Mouse (Mus musculus): ENCODE measurements at regions not wholly inside any gene's neighbourhood (a gene's known extent, or its start where the extent isn't known, plus 50 kb on each side); places are given as distances from the start of the nearest gene placed in this dataset.

- TF ChIP-seq TAL1 (IDR thresholded peaks at IDR 0.05; ENCODE audit: low read length) (no peak), GATA1 (IDR thresholded peaks at IDR 0.05; ENCODE audit: low read length) (no peak)
- no peaks in the 10 kb centered on the region for H3K36me3 ChIP-seq (ENCODE audit: control insufficient read depth)
- peaks cover 5% of the 10 kb centered on the region for H3K9me3 ChIP-seq (ENCODE audit: control insufficient read depth, low read length)
- peaks cover 3% of the 10 kb centered on the region for H3K4me1 ChIP-seq (ENCODE audit: control insufficient read depth)
- peaks cover 19% of the 10 kb centered on the region for H3K27me3 ChIP-seq (ENCODE audit: control insufficient read depth)
- H3K4me3 ChIP-seq (replicated peaks), result no peak overlapping the region
Measured at GRCm38 (mm10) chr10:120726369-120726768, 172.5 kb downstream of the Msrb3 start.

- H3K9me3 ChIP-seq (ENCODE audit: control insufficient read depth, low read length), result peaks cover 5% of the 10 kb centered on the region
- TF ChIP-seq GATA1 (IDR thresholded peaks at IDR 0.05; ENCODE audit: low read length), result no peak
- no peak for TF ChIP-seq TAL1 (IDR thresholded peaks at IDR 0.05; ENCODE audit: low read length)
- H3K4me3 ChIP-seq (replicated peaks), result no peak overlapping the region
- H3K27me3 ChIP-seq (ENCODE audit: control insufficient read depth), result peaks cover 27% of the 10 kb centered on the region
- H3K4me1 ChIP-seq (ENCODE audit: control insufficient read depth), result peaks cover 3% of the 10 kb centered on the region
- H3K36me3 ChIP-seq (ENCODE audit: control insufficient read depth), result no peaks in the 10 kb centered on the region
Measured at GRCm38 (mm10) chr10:120721956-120722532, 176.9 kb downstream of the Msrb3 start.

- H3K4me1 ChIP-seq (ENCODE audit: control insufficient read depth), result no peaks in the 10 kb centered on the region
- TF ChIP-seq GATA1 (IDR thresholded peaks at IDR 0.05; ENCODE audit: low read length) (no peak), TAL1 (IDR thresholded peaks at IDR 0.05; ENCODE audit: low read length) (no peak)
- no peaks in the 10 kb centered on the region for H3K36me3 ChIP-seq (ENCODE audit: control insufficient read depth)
- H3K27me3 ChIP-seq (ENCODE audit: control insufficient read depth), result peaks cover 27% of the 10 kb centered on the region
- H3K4me3 ChIP-seq (replicated peaks), result no peak overlapping the region
- no peaks in the 10 kb centered on the region; the same call in 1 of the 2 replicates for H3K9me3 ChIP-seq (ENCODE audit: control insufficient read depth, low read length)
Measured at GRCm38 (mm10) chr10:120720981-120721380, 177.9 kb downstream of the Msrb3 start.

DNA sequence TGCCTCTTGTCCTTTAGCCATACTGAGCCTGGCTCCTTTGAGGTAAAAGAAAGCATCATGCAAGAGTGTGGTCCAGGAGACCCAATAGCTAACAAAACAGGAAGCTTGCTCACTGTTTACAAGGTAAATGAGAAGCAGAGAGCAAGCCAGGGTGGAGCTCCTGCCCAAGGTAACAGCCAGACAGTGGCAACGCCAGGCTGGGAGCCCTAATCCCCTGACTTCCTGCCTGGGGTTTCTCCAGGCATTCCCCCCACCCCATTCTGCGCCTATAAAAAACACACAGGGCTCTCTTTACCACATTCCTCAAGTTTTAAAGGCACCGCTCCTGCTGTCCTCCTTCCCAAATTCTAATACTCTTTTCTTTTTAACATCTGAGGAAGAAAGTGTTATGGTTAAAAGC lies 178.8 kb downstream of the Msrb3 start:
- Histone ChIP-seq H3K4me3 (replicated peaks) (no peak overlapping the region), H3K4me1 (ENCODE audit: control insufficient read depth) (no peaks in the 10 kb centered on the region), H3K9me3 (ENCODE audit: control insufficient read depth, low read length) (no peaks in the 10 kb centered on the region), H3K36me3 (ENCODE audit: control insufficient read depth) (no peaks in the 10 kb centered on the region), H3K27me3 (ENCODE audit: control insufficient read depth) (peaks cover 27% of the 10 kb centered on the region)
- TF ChIP-seq TAL1 (IDR thresholded peaks at IDR 0.05; ENCODE audit: low read length) (no peak), GATA1 (IDR thresholded peaks at IDR 0.05; ENCODE audit: low read length) (no peak)

GRCm38 (mm10) chr10:120717159-120717567 lies 181.7 kb downstream of the Msrb3 start:
- Histone ChIP-seq H3K4me3 (replicated peaks) (no peak overlapping the region), H3K4me1 (ENCODE audit: control insufficient read depth) (no peaks in the 10 kb centered on the region), H3K36me3 (ENCODE audit: control insufficient read depth) (no peaks in the 10 kb centered on the region), H3K9me3 (ENCODE audit: control insufficient read depth, low read length) (no peaks in the 10 kb centered on the region), H3K27me3 (ENCODE audit: control insufficient read depth) (peaks cover 15% of the 10 kb centered on the region)
- TF ChIP-seq TAL1 (IDR thresholded peaks at IDR 0.05; ENCODE audit: low read length) (no peak), GATA1 (IDR thresholded peaks at IDR 0.05; ENCODE audit: low read length) (no peak)

GRCm38 (mm10) chr10:120716391-120716790 lies 182.5 kb downstream of the Msrb3 start:
- Histone ChIP-seq H3K4me3 (replicated peaks) (no peak overlapping the region), H3K9me3 (ENCODE audit: control insufficient read depth, low read length) (no peaks in the 10 kb centered on the region), H3K27me3 (ENCODE audit: control insufficient read depth) (peaks cover 8% of the 10 kb centered on the region), H3K36me3 (ENCODE audit: control insufficient read depth) (no peaks in the 10 kb centered on the region), H3K4me1 (ENCODE audit: control insufficient read depth) (no peaks in the 10 kb centered on the region)
- no peak for TF ChIP-seq TAL1 (IDR thresholded peaks at IDR 0.05; ENCODE audit: low read length)
- TF ChIP-seq GATA1 (IDR thresholded peaks at IDR 0.05; ENCODE audit: low read length), result no peak

- H3K27me3 ChIP-seq (ENCODE audit: control insufficient read depth), result no peaks in the 10 kb centered on the region
- H3K36me3 ChIP-seq (ENCODE audit: control insufficient read depth), result no peaks in the 10 kb centered on the region
- H3K9me3 ChIP-seq (ENCODE audit: control insufficient read depth, low read length), result no peaks in the 10 kb centered on the region
- H3K4me1 ChIP-seq (ENCODE audit: control insufficient read depth), result peaks cover 4% of the 10 kb centered on the region
- peak overlapping the region; percentile 1 for H3K4me3 ChIP-seq (replicated peaks)
- TF ChIP-seq GATA1 (IDR thresholded peaks at IDR 0.05; ENCODE audit: low read length) (no peak), TAL1 (IDR thresholded peaks at IDR 0.05; ENCODE audit: low read length) (no peak)
Measured at GRCm38 (mm10) chr10:120707771-120708750, 190.8 kb downstream of the Msrb3 start.

- no peaks in the 10 kb centered on the region for H3K27me3 ChIP-seq (ENCODE audit: control insufficient read depth)
- H3K4me1 ChIP-seq (ENCODE audit: control insufficient read depth), result peaks cover 4% of the 10 kb centered on the region
- no peaks in the 10 kb centered on the region for H3K9me3 ChIP-seq (ENCODE audit: control insufficient read depth, low read length)
- no peaks in the 10 kb centered on the region for H3K36me3 ChIP-seq (ENCODE audit: control insufficient read depth)
- no peak for TF ChIP-seq TAL1 (IDR thresholded peaks at IDR 0.05; ENCODE audit: low read length)
- TF ChIP-seq GATA1 (IDR thresholded peaks at IDR 0.05; ENCODE audit: low read length), result no peak
- H3K4me3 ChIP-seq (replicated peaks), result no peak overlapping the region
Measured at GRCm38 (mm10) chr10:120706684-120707290, 192.1 kb downstream of the Msrb3 start.

GRCm38 (mm10) chr10:120701833-120702232 lies 197.1 kb downstream of the Msrb3 start:
- H3K4me1 ChIP-seq (ENCODE audit: control insufficient read depth), result peaks cover 5% of the 10 kb centered on the region
- no peak for TF ChIP-seq GATA1 (IDR thresholded peaks at IDR 0.05; ENCODE audit: low read length)
- no peak for TF ChIP-seq TAL1 (IDR thresholded peaks at IDR 0.05; ENCODE audit: low read length)
- H3K36me3 ChIP-seq (ENCODE audit: control insufficient read depth), result no peaks in the 10 kb centered on the region
- H3K4me3 ChIP-seq (replicated peaks), result no peak overlapping the region
- no peaks in the 10 kb centered on the region for H3K27me3 ChIP-seq (ENCODE audit: control insufficient read depth)
- no peaks in the 10 kb centered on the region for H3K9me3 ChIP-seq (ENCODE audit: control insufficient read depth, low read length)
